ENCODE assay signal across 1 mouse cellular context in the genomic region with DNA sequence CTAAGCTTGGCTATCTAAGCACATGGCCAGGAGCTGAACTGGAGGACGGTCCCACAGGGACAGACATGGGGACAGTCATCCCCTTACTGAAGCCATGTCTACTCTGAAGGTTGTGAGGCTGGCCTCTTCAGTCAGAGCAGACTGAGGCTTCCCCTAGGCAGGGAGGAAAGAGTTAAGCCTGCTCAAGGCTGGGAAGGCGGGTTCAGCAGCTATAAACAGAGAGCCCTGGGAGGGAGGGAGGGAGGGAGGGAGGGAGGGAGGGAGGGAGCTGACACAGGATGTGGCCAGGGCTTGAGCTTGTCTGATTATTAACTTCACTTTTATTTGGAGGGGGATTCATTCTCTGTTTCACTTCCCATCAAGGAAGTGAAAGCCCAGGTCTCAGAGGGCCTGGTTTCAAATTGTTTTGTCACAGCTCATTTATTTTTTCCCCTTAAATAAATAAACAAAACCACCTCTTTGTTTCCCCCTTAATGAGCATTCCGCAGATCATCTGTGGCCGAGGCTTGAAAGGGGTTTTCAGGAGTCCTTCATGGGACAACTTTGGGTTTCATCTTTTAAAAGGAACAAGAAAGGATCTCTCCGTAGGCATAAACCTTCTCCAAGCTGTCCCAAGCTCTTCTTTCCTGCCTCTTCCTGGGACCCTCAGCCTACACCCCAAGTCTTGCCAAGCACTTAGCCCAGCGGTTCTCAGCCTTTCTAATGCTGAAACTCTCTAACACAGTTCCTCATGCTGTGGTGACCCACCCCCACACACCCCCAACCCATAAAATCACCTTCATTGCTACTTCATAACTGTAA.
A peak's percentile ranks its signal among the peaks of the same experiment; 100 is the strongest.
TF ChIP-seq lines count a peak whose summit lies in the region.

No protein-coding gene starts in this region.

TF ChIP-seq in CH12.LX, 34 proteins besides CTCF, POLR2A, EP300 and RAD21 (continued from another document):
- TF ChIP-seq ZNF384 (IDR thresholded peaks at IDR 0.05; ENCODE audit: low read depth, low read length): peak; percentile 56
- TF ChIP-seq MAX (IDR thresholded peaks at IDR 0.05; ENCODE audit: low read length): no peak
- TF ChIP-seq MYC (IDR thresholded peaks at IDR 0.05; ENCODE audit: low read depth, low read length): 0 out of 2 replicates have a peak, but pooled peaks have one; percentile 41
- TF ChIP-seq NRF1 (IDR thresholded peaks at IDR 0.05; ENCODE audit: low read depth, low read length): no peak
- peak; percentile 71 for TF ChIP-seq MEF2A (IDR thresholded peaks at IDR 0.05; ENCODE audit: borderline replicate concordance, low read depth, low read length)
- no peak for TF ChIP-seq E2F4 (IDR thresholded peaks at IDR 0.05; ENCODE audit: insufficient replicate concordance, low read depth, low read length)
- no peak for TF ChIP-seq JUN (IDR thresholded peaks at IDR 0.05; ENCODE audit: insufficient read depth, low read depth, low read length)
- TF ChIP-seq IRF4 (IDR thresholded peaks at IDR 0.05; ENCODE audit: low read depth, low read length): peak; percentile 91
- no peak for TF ChIP-seq TBP (conservative IDR thresholded peaks at IDR 0.05; ENCODE audit: low read depth, low read length)
- TF ChIP-seq ELF1 (IDR thresholded peaks at IDR 0.05; ENCODE audit: low read depth, low read length): peak; percentile 58; the same call in 1 of the 2 replicates
- TF ChIP-seq GABPA (IDR thresholded peaks at IDR 0.05; ENCODE audit: insufficient replicate concordance, low read depth, low read length): no peak
- peak; percentile 92 for TF ChIP-seq MAZ (IDR thresholded peaks at IDR 0.05; ENCODE audit: low read depth, low read length)
- TF ChIP-seq ZMIZ1 (IDR thresholded peaks at IDR 0.05; ENCODE audit: low read depth, low read length): no peak
- no peak for TF ChIP-seq JUND (conservative IDR thresholded peaks at IDR 0.05; ENCODE audit: low read depth, low read length)
- no peak for TF ChIP-seq HCFC1 (IDR thresholded peaks at IDR 0.05; ENCODE audit: low read depth, low read length)
- TF ChIP-seq ZC3H11A (IDR thresholded peaks at IDR 0.05; ENCODE audit: low read depth, low read length): no peak
- no peak for TF ChIP-seq PAX5 (IDR thresholded peaks at IDR 0.05; ENCODE audit: low read length)
- peak; percentile 73 for TF ChIP-seq BHLHE40 (IDR thresholded peaks at IDR 0.05; ENCODE audit: low read depth, low read length)
- TF ChIP-seq USF2 (conservative IDR thresholded peaks at IDR 0.05; ENCODE audit: low read depth, low read length): no peak
- no peak for TF ChIP-seq RCOR1 (conservative IDR thresholded peaks at IDR 0.05; ENCODE audit: low read depth, low read length)
- TF ChIP-seq CHD2 (IDR thresholded peaks at IDR 0.05; ENCODE audit: low read length): no peak
- peak; percentile 71 for TF ChIP-seq SIN3A (IDR thresholded peaks at IDR 0.05; ENCODE audit: low read length)
- TF ChIP-seq MXI1 (IDR thresholded peaks at IDR 0.05; ENCODE audit: low read depth, low read length): peak; percentile 56; the same call in 1 of the 2 replicates
